Comparison of ENCODE assay signal across 8 mouse cellular contexts in genomic region chr9:82974187-82974861, GRCm38 (mm10). TPM values are rescaled to one million over a fixed set of nuclear protein-coding genes. Genes with fewer than 3 reads are reported as not detected.
DNase-seq lines count a peak whose midpoint lies in the region; ATAC-seq and TF ChIP-seq lines count a peak whose summit lies in the region.

No protein-coding gene starts in this region.

- H3K4me1 ChIP-seq in cerebellum, adult 2 months (ENCODE audit: control insufficient read depth, insufficient read depth, low read length) = no peaks in the 10 kb centered on the region; the same call in 1 of the 2 replicates
- H3K4me1 ChIP-seq in forebrain, postnatal 0 days (ENCODE audit: insufficient read depth) = peaks cover 10% of the 10 kb centered on the region
- H3K4me1 ChIP-seq in lung, embryonic 15.5 days = peaks cover 15% of the 10 kb centered on the region
- H3K4me1 ChIP-seq in olfactory bulb, adult 2 months (ENCODE audit: control insufficient read depth, insufficient read depth, low read length) = no peaks in the 10 kb centered on the region

- peak overlapping the region; percentile 75 for H3K4me3 ChIP-seq in cerebellum, adult 2 months (replicated peaks; ENCODE audit: insufficient read depth, low read depth, low read length)
- H3K4me3 ChIP-seq in forebrain, postnatal 0 days (ENCODE audit: low read depth, low read length) = peak overlapping the region; percentile 95
- H3K4me3 ChIP-seq in lung, embryonic 15.5 days = peak overlapping the region; percentile 94
- peak overlapping the region; percentile 59 for H3K4me3 ChIP-seq in olfactory bulb, adult 2 months (ENCODE audit: insufficient read depth, low read depth, low read length)

- H3K27me3 ChIP-seq in cerebellum, adult 2 months (ENCODE audit: control insufficient read depth, insufficient read depth, low read length) = no peaks in the 10 kb centered on the region
- no peaks in the 10 kb centered on the region for H3K27me3 ChIP-seq in forebrain, postnatal 0 days (ENCODE audit: insufficient read depth, low read length)
- H3K27me3 ChIP-seq in lung, embryonic 15.5 days = no peaks in the 10 kb centered on the region

- no peak overlapping the region for H3K27ac ChIP-seq in cerebellum, adult 2 months (ENCODE audit: insufficient read depth, low read length)
- peak overlapping the region; percentile 100 for H3K27ac ChIP-seq in forebrain, postnatal 0 days (ENCODE audit: low read depth, low read length)
- peak overlapping the region; percentile 100 for H3K27ac ChIP-seq in lung, embryonic 15.5 days
- H3K27ac ChIP-seq in olfactory bulb, adult 2 months (ENCODE audit: insufficient read depth, low read depth, low read length) = no peak overlapping the region

- 1% methylated on average over 71 of the region's 75 CpGs for WGBS in cerebellum, adult 2 months
- under 1% methylated on average over 72 of the region's 75 CpGs for whole genome bisulfite sequencing in forebrain, postnatal 0 days
- WGBS in lung, embryonic 15.5 days = under 1% methylated on average over 47 of the region's 75 CpGs
- 1% methylated on average over 75 of the region's 75 CpGs for WGBS in olfactory bulb, adult 2 months

- H3K36me3 ChIP-seq in forebrain, postnatal 0 days (ENCODE audit: insufficient read depth) = no peaks in the 10 kb centered on the region
- no peaks in the 10 kb centered on the region for H3K36me3 ChIP-seq in lung, embryonic 15.5 days

- peak overlapping the region; percentile 89 for H3K9ac ChIP-seq in forebrain, postnatal 0 days
- H3K9ac ChIP-seq in lung, embryonic 15.5 days = peak overlapping the region; percentile 99

- no peak; the same call in 1 of the 2 replicates for TF ChIP-seq POLR2A in cerebellum, adult 2 months (IDR thresholded peaks at IDR 0.05; ENCODE audit: borderline replicate concordance, insufficient read depth, low read length)
- TF ChIP-seq POLR2A in olfactory bulb, adult 2 months (IDR thresholded peaks at IDR 0.05; ENCODE audit: insufficient read depth, low read depth, low read length) = 0 out of 2 replicates have a peak, but pooled peaks have one; percentile 8

- peak; percentile 60 for DNase-seq in MEL-GATA-1-ER (ENCODE audit: extremely low read depth, low read depth)
- DNase-seq in cerebellum, adult 2 months = peak; percentile 86 to 89
- DNase-seq in forebrain, postnatal 0 days = peak; percentile 94
- peak; percentile 89 for DNase-seq in heart, postnatal 4 days
- DNase-seq in layer of hippocampus, adult 9-10 months (ENCODE audit: low spot score) = peak; percentile 68
- DNase-seq in thymus, adult 18-20 months = peak; percentile 75 to 76

- H3K4me2 ChIP-seq in forebrain, postnatal 0 days (ENCODE audit: low read depth) = peak overlapping the region; percentile 69
- H3K4me2 ChIP-seq in lung, embryonic 15.5 days = peak overlapping the region; percentile 59

- ATAC-seq in forebrain, postnatal 0 days = peak; percentile 79
- ATAC-seq in lung, embryonic 15.5 days (ENCODE audit: borderline replicate concordance, extremely low read depth, low FRiP score, low TSS enrichment) = peak; percentile 91

- no peaks in the 10 kb centered on the region for H3K9me3 ChIP-seq in forebrain, postnatal 0 days (ENCODE audit: low read length)
- no peaks in the 10 kb centered on the region for H3K9me3 ChIP-seq in lung, embryonic 15.5 days

- no peak for TF ChIP-seq CTCF in cerebellum, adult 2 months (IDR thresholded peaks at IDR 0.05; ENCODE audit: borderline replicate concordance, insufficient read depth, low read depth, low read length)
- TF ChIP-seq CTCF in forebrain, postnatal 0 days (IDR thresholded peaks at IDR 0.05; ENCODE audit: low read depth) = no peak
- TF ChIP-seq CTCF in olfactory bulb, adult 2 months (IDR thresholded peaks at IDR 0.05; ENCODE audit: insufficient read depth, low read depth, low read length) = no peak

RNA-seq across cellular contexts. Expression of gene Phip, which starts 1.0 kb away (rescaled TPM):
- polyA plus RNA-seq in cerebellum, adult 2 months (2012; rRNA removed) = 18.3 and 20.4 TPM in 2 replicates
- 59.2 and 91.2 TPM in 2 replicates for total RNA-seq in forebrain, postnatal 0 days (2014; rRNA removed)
- 24.1 and 40.0 TPM in 2 replicates for polyA plus RNA-seq in forebrain, postnatal 0 days (2015; fragmentation: Nextera tagmentation; extraction: Ambion mirVana)
- 10 to 100 TPM; 52.1 to 53.4 TPM for total RNA-seq in heart, postnatal 4 days (2021)
- 76.2 and 84.3 TPM in 2 replicates for polyA plus RNA-seq in lung, embryonic 15.5 days (2015; fragmentation: Nextera tagmentation; extraction: Ambion mirVana)
- 131 TPM in 1 of 2 replicates, not detected in the other for polyA plus RNA-seq in olfactory bulb, adult 2 months (2012; ENCODE audit: insufficient read depth, insufficient read length, low replicate concordance, missing spikeins)

Comparison
In these comparisons a context has a peak if more than half of its experiments do, and no peak if none do; other contexts are left out.
1. H3K27ac ChIP-seq: peak in forebrain, postnatal 0 days (single experiment) and lung, embryonic 15.5 days (single experiment); none in cerebellum, adult 2 months (single experiment) and olfactory bulb, adult 2 months (single experiment).
2. Peak in every context shown above with its lines, with median percentiles within 50 percentile points of each other: DNase-seq and H3K4me3 ChIP-seq.